Mouse (Mus musculus) right cerebral cortex, adult 2 months (tissue): ENCODE measurements around the gene Plbd2.

ENCODE experiments used
- DNase-seq, 2 experiments: peaks; one replicate each; pipeline ENCODE4 v3.0.0; 2021 to 2022; ENCODE audit warnings: low spot score in 2 of 2

Gene Plbd2

GRCm38 (mm10) chr5:120475861-120476260 lies 27.6 kb downstream of the Plbd2 start:
- DNase-seq, result no peak

- no peak for DNase-seq
These were observed 30.1 kb downstream of the Plbd2 start for GRCm38 (mm10) chr5:120473361-120473760.

- no peak for DNase-seq
These were observed 30.7 kb downstream of the Plbd2 start, which contains the start of gene Sdsl for GRCm38 (mm10) chr5:120472770-120473169. Sdsl (minus strand) TSS chr5:120472810.

GRCm38 (mm10) chr5:120471538-120471937 lies 31.9 kb downstream of the Plbd2 start:
- no peak for DNase-seq

- no peak for DNase-seq
These were observed 34.6 kb downstream of the Plbd2 start for GRCm38 (mm10) chr5:120468830-120469229.

- DNase-seq, result no peak
These were observed 35.1 kb downstream of the Plbd2 start for GRCm38 (mm10) chr5:120468336-120468735.

GRCm38 (mm10) chr5:120467026-120467425 lies 36.4 kb downstream of the Plbd2 start:
- DNase-seq, result no peak

- no peak for DNase-seq
These were observed 37.6 kb downstream of the Plbd2 start for GRCm38 (mm10) chr5:120465860-120466259.

- DNase-seq, result no peak
These were observed 38.4 kb downstream of the Plbd2 start for GRCm38 (mm10) chr5:120465062-120465461.

- no peak for DNase-seq
These were observed 39.1 kb downstream of the Plbd2 start for GRCm38 (mm10) chr5:120464321-120464720.

- no peak for DNase-seq
These were observed 41.5 kb downstream of the Plbd2 start for GRCm38 (mm10) chr5:120461902-120462301.

- no peak for DNase-seq
These were observed 44.3 kb downstream of the Plbd2 start for GRCm38 (mm10) chr5:120459133-120459532.

GRCm38 (mm10) chr5:120457628-120458027 lies 45.8 kb downstream of the Plbd2 start:
- peak; percentile 58 to 68 for DNase-seq

GRCm38 (mm10) chr5:120456841-120457554 lies 46.4 kb downstream of the Plbd2 start:
- no peak for DNase-seq

GRCm38 (mm10) chr5:120456253-120456652 lies 47.2 kb downstream of the Plbd2 start:
- no peak for DNase-seq

GRCm38 (mm10) chr5:120454756-120455337 lies 48.6 kb downstream of the Plbd2 start:
- no peak for DNase-seq

GRCm38 (mm10) chr5:120447305-120447704 lies 56.1 kb downstream of the Plbd2 start:
- DNase-seq, result no peak

- DNase-seq, result peak; percentile 90 to 95
These were observed 62.7 kb downstream of the Plbd2 start for GRCm38 (mm10) chr5:120440733-120441132.

GRCm38 (mm10) chr5:120439887-120440670 lies 63.3 kb downstream of the Plbd2 start:
- no peak for DNase-seq

- no peak for DNase-seq
These were observed 64.3 kb downstream of the Plbd2 start for GRCm38 (mm10) chr5:120438991-120439710.

GRCm38 (mm10) chr5:120438469-120438868 lies 65.0 kb downstream of the Plbd2 start:
- DNase-seq, result no peak

GRCm38 (mm10) chr5:120437986-120438385 lies 65.4 kb downstream of the Plbd2 start:
- no peak for DNase-seq
